In genomic region chr6:50112775-50113174, GRCm38 (mm10) we compare ENCODE assay signal across 8 mouse cellular contexts. TPM values are rescaled to one million over a fixed set of nuclear protein-coding genes. Genes with fewer than 3 reads are reported as not detected.
DNase-seq lines count a peak whose midpoint lies in the region; ATAC-seq and TF ChIP-seq lines count a peak whose summit lies in the region.

No protein-coding gene starts in this region.

- H3K36me3 ChIP-seq in ES-Bruce4 (ENCODE audit: control insufficient read depth, insufficient read depth, low read length, poor library complexity, severe bottlenecking), result no peaks in the 10 kb centered on the region
- no peaks in the 10 kb centered on the region for H3K36me3 ChIP-seq in forebrain, embryonic 15.5 days
- no peaks in the 10 kb centered on the region for H3K36me3 ChIP-seq in liver, embryonic 16.5 days (ENCODE audit: control insufficient read depth, insufficient read depth)
- H3K36me3 ChIP-seq in neural tube, embryonic 13.5 days, result no peaks in the 10 kb centered on the region

- no peaks in the 10 kb centered on the region for H3K9me3 ChIP-seq in ES-Bruce4 (replicated peaks; ENCODE audit: control insufficient read depth, insufficient read depth, low read length, poor library complexity, severe bottlenecking)
- H3K9me3 ChIP-seq in forebrain, embryonic 15.5 days, result no peaks in the 10 kb centered on the region
- no peaks in the 10 kb centered on the region for H3K9me3 ChIP-seq in liver, embryonic 16.5 days (replicated peaks; ENCODE audit: control insufficient read depth, low read length)
- H3K9me3 ChIP-seq in neural tube, embryonic 13.5 days, result no peaks in the 10 kb centered on the region

- peak; percentile 57 for TF ChIP-seq CTCF in ES-Bruce4 (IDR thresholded peaks at IDR 0.05; ENCODE audit: low read depth, low read length)

- DNase-seq in cerebellum, adult 11 months, result peak; percentile 79
- DNase-seq in heart, postnatal 14 days, result peak; percentile 96 to 98
- peak; percentile 93 for DNase-seq in large intestine, adult 2 months (ENCODE audit: low read depth, low spot score)
- peak; percentile 93 for DNase-seq in telencephalon, adult 2 months (ENCODE audit: low read depth, low spot score)

- no peak for TF ChIP-seq EP300 in ES-Bruce4 (IDR thresholded peaks at IDR 0.05; ENCODE audit: insufficient read depth, low read depth, low read length)

- no peaks in the 10 kb centered on the region for H3K4me1 ChIP-seq in ES-Bruce4 (ENCODE audit: control insufficient read depth, insufficient read depth, low read length)
- H3K4me1 ChIP-seq in forebrain, embryonic 15.5 days, result peaks cover 26% of the 10 kb centered on the region
- no peaks in the 10 kb centered on the region; the same call in none of the 2 replicates for H3K4me1 ChIP-seq in liver, embryonic 16.5 days (ENCODE audit: control insufficient read depth, low read depth, low read length)
- peaks cover 28% of the 10 kb centered on the region for H3K4me1 ChIP-seq in neural tube, embryonic 13.5 days (replicated peaks)

- under 1% methylated on average over 8 of the region's 8 CpGs for WGBS in forebrain, embryonic 15.5 days
- WGBS in large intestine, adult 2 months, result under 1% methylated on average over 8 of the region's 8 CpGs
- WGBS in liver, embryonic 16.5 days (ENCODE audit: insufficient replicate concordance), result 2% methylated on average over 8 of the region's 8 CpGs
- WGBS in neural tube, embryonic 13.5 days, result 1% methylated on average over 8 of the region's 8 CpGs

- H3K27me3 ChIP-seq in ES-Bruce4 (ENCODE audit: control insufficient read depth, insufficient read depth, low read length, poor library complexity, severe bottlenecking), result peaks cover 2% of the 10 kb centered on the region; the same call in 1 of the 2 replicates
- H3K27me3 ChIP-seq in forebrain, embryonic 15.5 days, result no peaks in the 10 kb centered on the region
- H3K27me3 ChIP-seq in liver, embryonic 16.5 days (ENCODE audit: control insufficient read depth, insufficient read depth, low read depth, low read length), result peaks cover 21% of the 10 kb centered on the region
- H3K27me3 ChIP-seq in neural tube, embryonic 13.5 days, result 0 out of 2 replicates have a peak, but pooled peaks cover 5% of the 10 kb centered on the region

- H3K4me3 ChIP-seq in ES-Bruce4 (ENCODE audit: low read depth, low read length), result no peak overlapping the region
- peak overlapping the region; percentile 21; the same call in 1 of the 2 replicates for H3K4me3 ChIP-seq in forebrain, embryonic 15.5 days
- no peak overlapping the region for H3K4me3 ChIP-seq in liver, embryonic 16.5 days (ENCODE audit: low read depth, low read length)
- H3K4me3 ChIP-seq in neural tube, embryonic 13.5 days, result peak overlapping the region; percentile 23

- H3K9ac ChIP-seq in ES-Bruce4 (ENCODE audit: low read depth, poor library complexity, severe bottlenecking), result no peak overlapping the region
- 0 out of 2 replicates have a peak overlapping the region, but pooled peaks have one; percentile 19 for H3K9ac ChIP-seq in forebrain, embryonic 15.5 days (replicated peaks)
- no peak overlapping the region for H3K9ac ChIP-seq in liver, embryonic 16.5 days (ENCODE audit: low read depth, low read length)
- peak overlapping the region; percentile 43; the same call in 1 of the 2 replicates for H3K9ac ChIP-seq in neural tube, embryonic 13.5 days

- no peak for TF ChIP-seq POLR2A in ES-Bruce4 (IDR thresholded peaks at IDR 0.05; ENCODE audit: insufficient read depth, low read length)

- peak overlapping the region; percentile 30 for H3K4me2 ChIP-seq in forebrain, embryonic 15.5 days (replicated peaks)
- H3K4me2 ChIP-seq in liver, embryonic 16.5 days (ENCODE audit: low read depth, low read length), result peak overlapping the region; percentile 37
- H3K4me2 ChIP-seq in neural tube, embryonic 13.5 days, result peak overlapping the region; percentile 45

- ATAC-seq in forebrain, embryonic 15.5 days (replicated peaks), result peak; percentile 73
- peak; percentile 39 for ATAC-seq in liver, embryonic 16.5 days (ENCODE audit: low read depth)
- ATAC-seq in neural tube, embryonic 13.5 days (ENCODE audit: low read depth), result peak; percentile 72

- intact Hi-C loops in heart, postnatal 14 days (cut with DNase I), result loop anchor here (2.0 to 5.0 kb wide), 3 partner anchors 108 to 595 kb away; no protein-coding TSS in a partner anchor

- no peak overlapping the region for H3K27ac ChIP-seq in ES-Bruce4 (ENCODE audit: insufficient read depth, low read length)
- H3K27ac ChIP-seq in forebrain, embryonic 15.5 days (replicated peaks), result peak overlapping the region; percentile 44; the same call in 1 of the 2 replicates
- no peak overlapping the region for H3K27ac ChIP-seq in liver, embryonic 16.5 days (ENCODE audit: low read length)
- H3K27ac ChIP-seq in neural tube, embryonic 13.5 days (replicated peaks), result peak overlapping the region; percentile 39; the same call in 1 of the 2 replicates

RNA-seq across cellular contexts. Expression of gene Mpp6, which starts 2.7 kb away (rescaled TPM):
- polyA plus RNA-seq in ES-Bruce4 (2011; ENCODE audit: insufficient read depth, insufficient read length, low read depth, missing spikeins), result 68.1 and 77.8 TPM in 2 replicates
- polyA plus RNA-seq in forebrain, embryonic 15.5 days (2015; fragmentation: Nextera tagmentation; extraction: Ambion mirVana), result 74.5 and 76.8 TPM in 2 replicates
- total RNA-seq in heart, postnatal 14 days (2021), result 10 to 100 TPM; 53.6 to 54.7 TPM
- 10.3 and 11.1 TPM in 2 replicates for polyA plus RNA-seq in large intestine, adult 2 months (2012; rRNA removed)
- 36.2 and 37.4 TPM in 2 replicates for polyA plus RNA-seq in liver, embryonic 16.5 days (2015; fragmentation: Nextera tagmentation; extraction: Ambion mirVana)
- 55.9 and 59.5 TPM in 2 replicates for polyA plus RNA-seq in neural tube, embryonic 13.5 days (2015; fragmentation: Nextera tagmentation; extraction: Ambion mirVana)

Comparison
In these comparisons a context has a peak if more than half of its experiments do, and no peak if none do; other contexts are left out.
1. H3K27ac ChIP-seq: peak in forebrain, embryonic 15.5 days (single experiment) and neural tube, embryonic 13.5 days (single experiment); none in ES-Bruce4 (single experiment) and liver, embryonic 16.5 days (single experiment).
2. H3K4me3 ChIP-seq: peak in forebrain, embryonic 15.5 days (single experiment) and neural tube, embryonic 13.5 days (single experiment); none in ES-Bruce4 (single experiment) and liver, embryonic 16.5 days (single experiment).
3. H3K9ac ChIP-seq: peak in forebrain, embryonic 15.5 days (single experiment) and neural tube, embryonic 13.5 days (single experiment); none in ES-Bruce4 (single experiment) and liver, embryonic 16.5 days (single experiment).
4. Peak in every context shown above with its lines, with median percentiles within 50 percentile points of each other: DNase-seq, ATAC-seq and H3K4me2 ChIP-seq.